Mouse (Mus musculus) monocyte, adult 59 days (primary cell): Measurements from ENCODE around the gene Peli2. TPM values are rescaled to one million over a fixed set of nuclear protein-coding genes. Genes with fewer than 3 reads are reported as not detected.

Experiments used
- total RNA-seq, 2 experiments: library from RNA; stranded (reverse); gene quantifications; one replicate each; pipeline ENCODE4 v1.2.4; 2023

Peli2 gene
- total RNA-seq: 10 to 100 TPM; 24.1 to 27.7 TPM

DNA sequence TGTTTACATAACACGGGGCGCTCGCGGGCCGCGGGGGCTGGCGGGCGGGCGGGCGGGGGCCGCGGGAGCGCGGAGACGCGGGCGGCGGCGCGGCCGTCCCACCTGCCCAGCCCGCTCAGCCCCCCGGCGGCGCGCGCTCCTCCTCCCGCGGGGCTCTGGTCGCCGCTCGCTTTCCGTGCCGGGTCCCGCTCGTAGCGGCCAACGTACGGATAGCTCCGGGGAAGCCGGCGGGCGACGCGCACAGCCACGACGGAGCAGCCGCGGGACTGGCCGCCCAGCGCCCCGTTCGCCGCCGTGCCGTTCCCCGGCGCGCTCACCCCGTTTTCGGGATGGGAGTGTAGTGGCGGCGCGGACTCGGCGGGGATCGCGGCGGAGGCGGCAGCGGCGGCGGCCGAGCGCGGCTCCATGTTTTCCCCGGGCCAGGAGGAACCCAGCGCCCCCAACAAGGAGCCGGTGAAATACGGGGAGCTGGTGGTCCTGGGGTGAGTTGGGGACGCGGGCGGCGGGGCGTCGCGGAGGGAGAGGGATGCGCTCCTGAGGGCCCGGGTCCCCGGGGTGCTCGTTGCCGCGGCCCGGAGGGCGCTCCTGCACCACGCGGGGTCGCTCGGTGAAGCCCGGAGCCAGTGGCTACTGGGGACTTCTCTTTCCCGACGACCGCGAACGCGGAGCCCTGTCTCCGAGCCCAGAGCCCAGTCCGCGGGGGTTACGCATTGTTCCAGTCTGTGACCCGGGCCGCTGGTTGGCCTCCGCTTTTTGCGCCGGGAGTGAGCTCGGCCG lies at the start of gene Peli2:
Peli2 (plus strand) TSS at position 72 of the 777 bp plus-strand sequence.

